Mouse (Mus musculus): ENCODE measurements around the gene Rdh11.
"Not testable (repeated sequence)": the region's sequence is repeated elsewhere in the genome, so short reads cannot be mapped to it uniquely, and the experiment has no call there.

Gene Rdh11

GRCm38 (mm10) chr12:79192193-79192592 lies at the start of gene Rdh11:
TSS of gene Rdh11 (minus strand) at chr12:79192293.
- DNase-seq (ENCODE audit: low spot score in 2 of 2), result no peak

DNA sequence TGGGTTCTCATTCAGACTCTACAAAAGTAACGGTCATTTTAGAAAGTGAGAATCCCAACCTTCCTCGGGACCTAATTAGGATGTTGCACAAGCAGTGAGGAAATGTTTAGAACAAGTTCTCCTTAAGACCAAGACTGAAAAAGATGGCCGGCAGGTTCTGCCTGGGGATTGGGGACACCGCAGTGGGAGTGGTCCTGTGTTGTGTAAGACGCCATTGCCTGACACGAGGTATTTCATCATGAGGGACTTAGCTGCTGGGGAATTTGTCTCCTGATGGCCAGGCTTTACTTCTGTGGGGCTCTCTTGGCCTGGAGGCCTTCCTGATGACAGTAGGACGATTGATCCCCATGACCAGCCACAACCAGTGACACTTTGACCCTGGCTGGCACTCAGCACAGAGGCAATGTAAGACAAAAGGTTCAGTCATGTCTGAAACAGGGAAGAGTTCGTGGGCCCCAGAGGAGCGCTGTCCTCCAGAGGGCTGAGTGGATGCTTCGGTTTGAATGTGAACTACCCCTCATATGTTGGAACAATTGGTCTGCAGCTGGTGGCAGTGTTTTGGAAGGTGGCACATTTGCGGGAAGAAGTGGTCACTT lies 43.5 kb upstream of the Rdh11 start:
- no peak for DNase-seq (ENCODE audit: low spot score in 2 of 2)

- no peak for DNase-seq (ENCODE audit: low spot score in 2 of 2)
Observed at GRCm38 (mm10) chr12:79217511-79217910, 25.4 kb upstream of the Rdh11 start.

DNA sequence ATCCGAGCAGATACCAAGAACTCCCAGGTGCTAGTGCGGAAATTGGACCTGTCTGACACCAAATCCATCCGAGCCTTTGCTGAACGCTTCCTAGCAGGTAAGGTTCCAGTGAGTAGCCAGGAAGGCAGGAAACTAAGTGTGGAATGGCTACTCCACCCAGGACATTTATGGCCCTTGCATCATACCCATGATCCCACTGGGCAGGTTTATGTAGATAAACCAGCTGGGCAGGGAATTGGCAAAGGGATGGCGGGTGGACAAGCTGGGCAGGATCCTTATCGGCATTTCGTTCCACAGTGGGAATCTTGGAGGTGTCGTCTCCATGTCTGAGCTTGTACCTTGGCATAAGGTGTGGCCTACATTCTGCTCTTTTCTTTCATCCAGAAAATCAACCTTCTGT lies 19.4 kb upstream of the Rdh11 start:
- no peak for DNase-seq (ENCODE audit: low spot score in 2 of 2)

- peak; percentile 14 to 22 for DNase-seq (ENCODE audit: low spot score in 2 of 2)
Observed at GRCm38 (mm10) chr12:79208703-79209464, 16.8 kb upstream of the Rdh11 start, which contains the start of gene Rdh12. TSS of gene Rdh12 (plus strand) at chr12:79208914.

DNA sequence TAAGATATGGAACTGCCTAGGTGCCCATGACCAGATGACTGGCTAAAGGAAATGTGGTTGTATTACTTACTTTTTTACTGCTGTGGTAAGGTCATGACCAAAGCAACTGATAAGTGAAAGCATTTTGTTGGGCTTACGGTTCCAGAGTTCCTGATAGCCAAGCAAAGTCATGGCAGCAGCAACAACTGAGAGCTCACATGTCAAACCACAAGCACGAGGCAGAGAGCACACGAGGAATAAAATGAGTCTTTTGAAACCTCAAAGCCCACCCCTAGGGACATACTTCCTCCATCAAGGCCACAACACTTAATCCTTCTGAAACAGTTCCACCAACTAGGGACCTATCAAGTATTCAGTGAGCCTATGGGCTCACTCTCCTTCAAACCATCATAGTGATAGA lies 9.8 kb upstream of the Rdh11 start:
- DNase-seq (ENCODE audit: low spot score in 2 of 2), result no peak

GRCm38 (mm10) chr12:79197105-79197504 lies 5.0 kb upstream of the Rdh11 start:
- DNase-seq (ENCODE audit: low spot score in 2 of 2), result no peak

- DNase-seq (ENCODE audit: low spot score in 2 of 2), result peak; percentile 32 to 38
Observed at GRCm38 (mm10) chr12:79193441-79193840, 1.3 kb upstream of the Rdh11 start.

GRCm38 (mm10) chr12:79191701-79192100 lies 392 bp downstream of the Rdh11 start:
- DNase-seq (ENCODE audit: low spot score in 2 of 2), result peak; percentile 54 to 64

- peak; percentile 48 to 77 for DNase-seq (ENCODE audit: low spot score in 2 of 2)
Observed at GRCm38 (mm10) chr12:79190931-79191673, 991 bp downstream of the Rdh11 start.

- DNase-seq (ENCODE audit: low spot score in 2 of 2), result not testable (repeated sequence)
Observed at GRCm38 (mm10) chr12:79185160-79185559, 6.9 kb downstream of the Rdh11 start.

- no peak for DNase-seq (ENCODE audit: low spot score in 2 of 2)
Observed at GRCm38 (mm10) chr12:79175998-79176397, 16.1 kb downstream of the Rdh11 start.

DNA sequence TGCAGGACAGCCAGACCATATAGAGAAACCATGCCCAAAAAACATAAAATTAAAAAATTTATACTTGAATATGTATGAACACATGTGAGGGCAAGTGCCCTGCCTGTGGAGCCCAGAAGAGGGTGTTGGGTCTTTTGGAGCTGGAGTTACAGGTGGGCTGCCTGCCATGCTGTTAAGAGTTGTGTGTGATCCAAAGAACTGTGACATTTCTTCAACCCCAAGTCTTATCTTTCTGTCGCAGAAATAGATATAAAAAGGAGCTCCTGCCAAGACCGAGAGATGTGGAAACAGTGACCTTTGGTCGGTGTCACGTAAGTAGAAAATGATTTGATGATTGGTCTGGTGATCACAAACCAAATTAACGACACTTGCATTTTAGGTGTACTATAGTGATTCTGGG lies 18.4 kb downstream of the Rdh11 start:
- DNase-seq (ENCODE audit: low spot score in 2 of 2), result no peak

- DNase-seq (ENCODE audit: low spot score in 2 of 2), result peak; percentile 90 to 91
Observed at GRCm38 (mm10) chr12:79172019-79172941, 19.8 kb downstream of the Rdh11 start, which contains the start of gene Vti1b. TSS of gene Vti1b (minus strand) at chr12:79172667.

GRCm38 (mm10) chr12:79171269-79171995 lies 20.7 kb downstream of the Rdh11 start:
- DNase-seq (ENCODE audit: low spot score in 2 of 2), result no peak

DNA sequence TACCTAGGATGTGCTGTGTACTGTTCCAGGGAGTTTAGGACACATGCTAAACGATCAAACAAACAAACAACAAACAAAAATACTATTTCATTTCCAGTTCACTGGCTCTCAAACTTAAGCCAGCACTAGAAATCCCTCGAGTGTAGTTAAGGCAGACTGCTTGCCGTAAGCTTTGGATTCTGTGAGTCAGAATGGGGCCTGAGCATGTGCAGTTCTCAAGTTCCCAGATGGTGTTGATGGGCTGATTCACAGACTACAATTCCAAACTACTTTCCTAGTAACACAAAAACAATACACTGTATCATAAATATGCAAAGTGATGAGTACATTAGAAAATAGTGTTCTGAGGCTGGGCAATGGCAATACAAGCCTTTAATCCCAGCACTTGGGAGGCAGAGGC lies 21.7 kb downstream of the Rdh11 start:
- DNase-seq (ENCODE audit: low spot score in 2 of 2), result no peak

GRCm38 (mm10) chr12:79169173-79169572 lies 22.9 kb downstream of the Rdh11 start:
- no peak for DNase-seq (ENCODE audit: low spot score in 2 of 2)

DNA sequence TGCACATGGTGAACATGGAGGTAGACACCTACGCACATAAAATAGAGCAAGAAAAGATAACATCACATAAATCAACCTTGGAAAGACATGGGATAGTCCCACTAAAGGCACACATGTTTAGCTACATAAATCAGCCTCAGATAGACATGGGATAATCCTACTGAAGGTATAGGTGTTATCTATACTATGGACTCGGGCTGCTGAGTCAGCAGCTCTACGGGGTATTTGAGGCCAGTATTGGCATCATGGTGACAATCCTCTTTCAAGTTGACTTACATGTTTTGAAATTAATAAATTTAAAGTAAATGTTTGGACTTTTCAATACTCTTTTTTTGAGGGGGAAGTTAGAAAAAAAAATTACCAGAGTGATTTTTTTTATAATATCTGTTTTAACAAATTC lies 29.2 kb downstream of the Rdh11 start:
- no peak for DNase-seq (ENCODE audit: low spot score in 2 of 2)

DNA sequence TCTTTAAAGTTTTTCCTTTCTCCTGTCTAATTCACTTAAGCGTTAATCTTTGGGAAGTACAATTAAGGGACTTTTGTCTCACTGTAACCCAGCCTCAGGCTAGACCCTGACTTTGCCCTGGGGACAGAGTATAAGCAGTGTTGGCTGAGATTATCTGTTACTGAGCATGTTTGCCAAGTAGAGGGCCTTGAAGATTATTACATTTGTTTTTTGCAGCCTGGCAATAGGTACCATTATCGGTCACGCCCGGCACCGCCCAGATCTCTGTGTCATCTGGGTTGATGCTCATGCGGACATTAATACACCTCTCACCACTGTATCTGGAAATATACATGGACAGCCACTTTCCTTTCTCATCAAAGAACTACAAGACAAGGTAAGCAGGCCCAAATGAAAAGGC lies 42.4 kb downstream of the Rdh11 start:
- DNase-seq (ENCODE audit: low spot score in 2 of 2), result no peak

DNA sequence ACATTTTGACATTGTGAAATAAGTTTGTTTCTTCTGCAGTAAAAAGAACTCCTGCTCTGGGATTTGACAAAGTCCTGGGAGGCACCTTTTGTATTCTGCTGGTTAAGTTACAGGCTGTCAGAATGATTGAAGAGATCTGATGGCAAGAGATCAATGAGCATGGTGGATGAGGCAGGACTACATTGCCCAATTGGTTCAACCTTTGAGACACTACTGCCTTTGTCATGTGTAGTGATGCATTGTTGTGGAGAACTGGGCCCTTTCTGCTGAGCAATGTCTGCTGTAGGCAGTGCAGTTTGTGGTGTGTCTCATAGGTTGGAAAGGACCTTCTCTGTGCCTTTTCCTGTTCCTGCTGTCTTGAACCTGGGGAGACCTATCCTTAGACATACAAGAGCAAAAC lies 50.7 kb downstream of the Rdh11 start:
- no peak for DNase-seq (ENCODE audit: low spot score in 2 of 2)

- no peak for DNase-seq (ENCODE audit: low spot score in 2 of 2)
Observed at GRCm38 (mm10) chr12:79140811-79141210, 51.3 kb downstream of the Rdh11 start.
